Mouse (Mus musculus) WW6 (cell line): ENCODE data around the gene Slc16a8.

Source experiments
- DNase-seq: peaks from one replicate; pipeline ENCODE4 v3.0.0-alpha.2; 2013; ENCODE audit warnings: low read depth, low spot score

Gene Slc16a8

GRCm38 (mm10) chr15:79216191-79216590 is 38.4 kb downstream of the Slc16a8 start:
- DNase-seq, result no peak

DNA sequence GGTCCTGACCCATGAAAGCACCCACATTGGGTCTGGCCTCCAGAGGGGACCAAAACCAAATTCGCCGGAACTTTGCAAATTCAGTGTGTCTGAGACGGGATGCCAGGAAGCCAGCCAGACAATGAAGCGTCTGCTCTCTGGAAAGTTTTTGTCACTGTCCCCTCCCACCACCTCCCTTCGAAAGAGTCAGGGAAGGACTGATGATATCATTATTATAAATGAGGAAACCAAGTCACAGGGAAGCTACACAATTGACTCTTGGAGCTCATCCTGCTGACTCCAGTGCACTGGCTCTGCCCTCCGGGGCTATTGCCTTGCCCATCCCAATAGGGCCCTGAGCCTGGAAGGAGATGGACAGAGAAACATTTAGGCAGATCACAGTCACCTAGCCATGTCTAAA is 41.0 kb downstream of the Slc16a8 start:
- no peak for DNase-seq

DNA sequence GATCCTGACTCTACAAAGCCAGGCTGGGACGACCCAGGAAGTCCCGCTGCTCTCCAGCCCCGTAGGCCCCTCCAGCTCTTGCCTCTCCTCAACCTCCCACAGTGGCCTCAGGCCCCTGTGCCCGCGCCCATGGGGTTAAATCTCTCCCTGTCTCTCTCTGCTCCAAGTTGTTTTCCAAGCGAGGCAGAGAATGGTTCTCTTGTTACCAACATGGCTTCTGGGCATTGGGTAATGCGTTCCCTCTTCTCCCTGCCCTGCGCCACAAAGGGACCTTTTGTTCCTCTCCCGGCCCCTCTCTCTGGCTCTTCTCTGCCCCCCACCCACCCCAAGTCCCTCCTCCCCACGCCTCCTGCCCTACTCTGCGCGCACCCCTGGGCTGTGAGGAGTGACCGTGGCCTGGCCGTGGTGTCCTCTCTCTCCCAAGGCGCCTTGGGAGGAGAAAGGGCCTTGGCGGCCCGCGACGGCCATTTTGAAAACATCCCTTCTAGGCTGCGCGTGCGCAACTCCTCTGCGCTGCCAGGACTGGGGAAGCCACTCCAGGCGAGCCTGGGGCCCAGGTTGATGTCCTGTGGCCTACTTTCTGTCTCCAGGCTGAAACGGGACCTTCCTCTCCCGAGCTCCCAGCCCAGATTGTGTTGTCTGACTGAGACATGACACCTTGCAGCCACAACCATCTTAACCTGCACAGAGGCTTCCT is 41.7 kb downstream of the Slc16a8 start:
- DNase-seq, result no peak

- DNase-seq, result no peak
These were observed 44.2 kb downstream of the Slc16a8 start for GRCm38 (mm10) chr15:79210357-79210756.

- no peak for DNase-seq
These were observed 45.7 kb downstream of the Slc16a8 start for GRCm38 (mm10) chr15:79208758-79209439.

GRCm38 (mm10) chr15:79208211-79208610 is 46.4 kb downstream of the Slc16a8 start:
- no peak for DNase-seq

DNA sequence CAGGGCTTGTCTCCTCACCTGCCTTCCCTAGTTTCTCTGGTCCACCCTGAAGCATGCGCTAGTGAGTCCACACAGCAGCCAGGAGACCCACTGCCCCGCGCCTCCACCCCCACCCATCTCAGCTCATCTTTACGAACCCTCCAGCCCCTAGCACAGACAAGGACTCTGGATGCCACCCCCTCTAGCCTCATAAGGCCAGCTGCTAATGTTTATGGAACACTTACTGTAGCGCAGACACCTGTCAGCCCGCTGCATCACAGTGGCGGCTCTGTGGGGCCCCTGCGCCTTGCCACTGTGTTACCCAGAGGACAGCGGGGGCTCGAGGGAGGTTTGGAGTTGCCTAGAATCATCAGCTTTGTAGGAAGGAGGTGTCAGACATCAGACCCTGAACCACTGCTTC is 52.0 kb downstream of the Slc16a8 start:
- no peak for DNase-seq

- no peak for DNase-seq
These were observed 52.9 kb downstream of the Slc16a8 start for GRCm38 (mm10) chr15:79201491-79202150.
